Mouse (Mus musculus) cerebellum, adult 18-20 months (tissue): ENCODE measurements around the gene Bloc1s5.
"Not testable (repeated sequence)": the region's sequence is repeated elsewhere in the genome, so short reads cannot be mapped to it uniquely, and the experiment has no call there.

Experiments used
- DNase-seq, 2 experiments: peaks; one replicate each; pipeline ENCODE4 v3.0.0; 2021

The Bloc1s5 gene

GRCm38 (mm10) chr13:38634800-38635269, at the start of gene Bloc1s5:
Bloc1s5 (minus strand) TSS chr13:38635109.
- DNase-seq = peak; percentile 95 to 97

DNA sequence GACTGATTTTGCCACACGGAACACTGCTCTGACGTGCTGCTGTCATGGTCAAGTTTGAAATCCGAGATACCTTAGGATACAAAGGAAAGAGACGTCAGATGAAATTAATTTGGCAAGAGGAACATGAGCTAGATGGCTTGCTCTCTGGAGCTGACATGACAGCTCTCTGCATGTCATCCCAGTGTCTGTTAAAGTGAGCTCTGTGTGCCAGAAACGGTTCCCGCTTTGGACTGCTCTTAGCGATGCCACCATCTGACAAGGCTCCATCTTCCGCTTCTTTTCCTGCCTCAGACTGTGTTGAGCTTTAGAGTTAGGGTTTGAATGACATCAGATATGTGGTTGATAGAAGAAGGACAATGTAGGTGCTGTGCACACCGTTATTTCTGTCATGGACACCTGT, 37.4 kb upstream of the Bloc1s5 start:
- DNase-seq = no peak

DNA sequence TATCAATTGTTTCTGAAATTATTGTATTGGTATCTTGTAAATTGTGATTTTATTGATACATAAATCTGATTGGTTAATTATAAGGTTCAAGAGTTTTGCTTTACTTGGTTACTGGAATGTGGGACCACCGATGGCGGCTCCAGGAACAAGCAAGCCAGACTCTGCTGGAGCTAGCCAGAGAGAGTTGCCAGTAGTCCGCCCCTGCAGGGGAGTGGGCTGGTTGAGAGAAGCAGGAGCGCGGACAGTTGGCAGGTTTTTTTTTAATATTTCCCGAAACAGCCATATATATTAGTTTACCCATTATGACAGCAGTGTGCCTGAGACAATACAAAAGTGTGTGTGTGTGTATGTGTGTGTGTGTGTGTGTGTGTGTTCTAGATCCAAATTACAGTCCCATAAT, 36.5 kb upstream of the Bloc1s5 start:
- not testable (repeated sequence) for DNase-seq

DNA sequence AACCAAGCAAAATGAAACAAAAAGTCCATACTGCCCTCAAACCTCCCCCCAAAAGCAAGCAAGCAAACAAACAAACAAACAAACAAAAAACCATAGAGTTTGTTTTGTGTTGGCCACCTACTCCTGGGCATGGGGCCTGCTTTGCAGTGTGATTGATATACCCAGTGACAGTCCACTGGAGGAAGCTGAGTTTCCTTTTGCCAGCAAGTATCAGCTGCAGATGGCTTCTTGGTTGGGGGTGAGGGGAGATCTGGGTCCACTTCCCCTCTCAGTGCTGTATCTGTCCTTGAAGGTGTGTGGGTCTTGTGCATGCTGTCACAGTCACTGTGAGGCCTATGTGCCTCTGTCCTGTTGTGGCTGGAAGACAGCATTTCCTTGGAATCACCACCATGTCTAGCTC, 35.1 kb upstream of the Bloc1s5 start:
- no peak for DNase-seq

- no peak for DNase-seq
Measured at GRCm38 (mm10) chr13:38668514-38668913, 33.6 kb upstream of the Bloc1s5 start.

DNA sequence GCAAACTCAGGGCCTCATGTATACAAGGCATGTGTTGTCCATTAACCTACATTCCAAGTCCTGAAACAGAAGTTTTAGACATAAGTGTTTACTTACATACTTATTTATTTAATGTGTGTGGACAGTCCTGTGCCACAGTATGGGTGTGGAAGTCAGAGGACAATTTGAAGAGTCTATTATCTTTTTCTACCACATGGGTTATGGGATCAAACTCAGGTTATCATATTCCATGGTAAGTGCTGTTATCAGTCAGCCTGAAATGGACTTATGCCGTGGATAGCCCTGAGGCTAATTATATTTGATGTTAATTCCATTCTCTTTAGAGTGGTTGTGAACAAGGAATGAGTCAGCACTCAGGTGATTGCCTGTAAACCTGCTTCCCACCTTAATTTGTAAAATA, 29.8 kb upstream of the Bloc1s5 start:
- DNase-seq = no peak

- no peak for DNase-seq
Measured at GRCm38 (mm10) chr13:38659524-38660136, 24.7 kb upstream of the Bloc1s5 start.

- peak; percentile 94 to 97 for DNase-seq
Measured at GRCm38 (mm10) chr13:38658528-38659280, 23.8 kb upstream of the Bloc1s5 start, which contains the start of gene Eef1e1. Eef1e1 (minus strand) TSS chr13:38659058.

DNA sequence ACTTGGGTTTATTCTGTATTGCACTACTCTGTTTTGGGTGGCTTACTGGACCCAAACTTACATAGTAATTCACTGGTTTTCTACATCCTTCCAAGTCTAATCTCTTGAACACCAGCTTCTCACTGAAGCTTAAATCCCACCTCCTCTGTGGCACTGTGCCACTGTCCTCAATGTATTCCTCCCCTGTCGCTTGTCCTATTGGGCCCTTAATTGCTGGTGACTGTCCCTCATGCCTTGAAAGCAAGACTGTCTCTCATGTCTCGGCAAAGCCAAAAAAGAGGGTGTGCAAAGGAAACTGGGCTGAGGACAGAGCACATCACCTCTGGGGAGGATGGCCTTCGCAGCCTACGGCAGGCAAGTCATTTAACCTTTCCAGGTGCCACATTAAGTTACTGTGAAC, 23.0 kb upstream of the Bloc1s5 start:
- DNase-seq = no peak

DNA sequence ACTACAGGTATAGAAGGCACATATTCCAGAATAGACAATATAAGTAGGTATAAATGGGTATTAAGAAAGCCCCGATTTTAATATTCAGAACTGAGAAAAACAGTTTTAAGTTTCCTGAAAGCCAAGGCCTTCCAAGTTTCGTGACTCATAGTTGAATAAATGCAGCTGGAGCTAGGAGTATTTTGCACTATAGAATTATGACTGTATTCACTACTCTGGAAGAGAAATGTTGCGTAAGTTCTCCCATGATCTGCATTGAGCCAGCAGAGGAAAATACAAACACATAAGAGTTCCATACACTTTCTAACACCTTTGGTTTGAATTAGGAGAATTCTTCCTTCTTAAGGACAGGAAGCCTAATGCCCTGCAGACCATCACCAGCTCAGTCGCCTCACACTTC, 15.4 kb upstream of the Bloc1s5 start:
- no peak for DNase-seq

- DNase-seq = no peak
Measured at GRCm38 (mm10) chr13:38649069-38649468, 14.2 kb upstream of the Bloc1s5 start.

DNA sequence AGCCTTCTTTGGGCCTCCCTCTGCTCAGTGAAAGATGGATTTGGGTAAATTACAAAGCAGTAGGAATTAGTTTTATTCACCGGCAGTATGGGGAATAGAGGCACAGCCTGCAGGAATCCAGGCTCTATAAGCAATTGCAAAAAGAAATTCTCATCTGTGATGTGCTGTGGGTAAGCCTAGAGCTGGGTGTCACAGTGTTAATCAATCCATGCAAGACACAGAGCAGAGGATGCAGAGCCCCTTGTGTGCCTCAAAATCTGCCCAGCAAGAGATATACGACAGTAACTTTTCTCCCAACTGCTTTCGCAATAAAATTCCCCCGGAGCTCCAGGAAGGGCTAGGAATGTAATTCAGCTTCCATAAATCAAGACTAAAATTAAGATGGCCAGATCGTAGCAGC, 6.5 kb upstream of the Bloc1s5 start:
- no peak for DNase-seq

GRCm38 (mm10) chr13:38640961-38641360, 6.1 kb upstream of the Bloc1s5 start:
- DNase-seq = no peak

GRCm38 (mm10) chr13:38638694-38639093, 3.8 kb upstream of the Bloc1s5 start:
- DNase-seq = no peak

- DNase-seq = peak; percentile 32 to 43
Measured at GRCm38 (mm10) chr13:38634256-38634799, 581 bp downstream of the Bloc1s5 start.

DNA sequence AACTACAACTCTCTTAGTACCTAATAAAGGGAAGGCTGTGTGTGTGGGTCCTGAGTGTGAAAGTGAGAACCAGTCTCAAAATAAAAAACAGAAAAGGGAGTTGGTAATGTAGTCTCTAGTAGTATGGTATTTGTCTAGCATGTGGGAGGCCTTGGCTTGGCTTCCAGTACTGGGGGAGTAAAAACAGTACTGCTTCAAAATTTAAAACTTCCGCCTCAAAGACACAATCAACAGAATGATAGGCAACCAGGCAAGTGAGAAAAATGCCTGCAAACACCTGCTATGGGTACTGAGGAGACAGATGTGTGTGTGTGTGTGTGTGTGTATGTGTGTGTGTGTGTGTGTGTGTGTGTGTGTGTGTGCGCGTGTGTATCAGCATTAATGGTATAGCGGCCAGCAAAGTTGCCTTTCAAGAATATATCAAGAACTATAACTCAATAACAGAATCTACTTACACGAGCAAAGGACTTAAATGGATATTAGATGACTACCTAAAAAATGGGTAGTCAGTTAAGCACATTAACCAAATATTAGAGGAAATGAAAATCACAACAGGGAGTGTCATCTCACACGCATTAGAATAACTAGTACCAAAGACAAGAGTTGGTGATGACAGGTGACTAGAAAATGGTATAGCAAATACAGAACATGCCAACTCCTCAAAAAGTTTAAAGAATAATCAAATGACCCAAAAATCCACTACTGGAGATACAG, 1.5 kb downstream of the Bloc1s5 start:
- DNase-seq = no peak

DNA sequence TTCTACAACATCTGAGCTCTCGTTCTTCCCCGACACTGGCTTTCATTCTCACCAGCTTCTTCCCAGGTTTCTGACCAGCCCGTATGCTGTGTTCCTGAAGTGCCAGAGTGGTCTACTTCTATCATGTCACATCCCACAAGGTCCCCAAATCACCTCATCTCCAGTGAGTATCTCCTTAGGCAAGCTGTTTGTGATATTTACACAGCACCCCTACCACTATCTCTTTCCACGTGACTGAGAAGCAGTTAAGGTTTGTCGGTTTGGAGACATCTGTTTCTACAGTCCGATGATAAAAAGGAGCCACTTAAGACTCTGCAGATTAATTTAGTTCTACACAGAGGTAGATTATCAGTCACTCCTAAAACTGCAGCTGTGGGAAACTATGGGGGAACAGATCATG, 2.4 kb downstream of the Bloc1s5 start:
- DNase-seq = no peak

GRCm38 (mm10) chr13:38626229-38626525, 8.7 kb downstream of the Bloc1s5 start:
- no peak for DNase-seq

DNA sequence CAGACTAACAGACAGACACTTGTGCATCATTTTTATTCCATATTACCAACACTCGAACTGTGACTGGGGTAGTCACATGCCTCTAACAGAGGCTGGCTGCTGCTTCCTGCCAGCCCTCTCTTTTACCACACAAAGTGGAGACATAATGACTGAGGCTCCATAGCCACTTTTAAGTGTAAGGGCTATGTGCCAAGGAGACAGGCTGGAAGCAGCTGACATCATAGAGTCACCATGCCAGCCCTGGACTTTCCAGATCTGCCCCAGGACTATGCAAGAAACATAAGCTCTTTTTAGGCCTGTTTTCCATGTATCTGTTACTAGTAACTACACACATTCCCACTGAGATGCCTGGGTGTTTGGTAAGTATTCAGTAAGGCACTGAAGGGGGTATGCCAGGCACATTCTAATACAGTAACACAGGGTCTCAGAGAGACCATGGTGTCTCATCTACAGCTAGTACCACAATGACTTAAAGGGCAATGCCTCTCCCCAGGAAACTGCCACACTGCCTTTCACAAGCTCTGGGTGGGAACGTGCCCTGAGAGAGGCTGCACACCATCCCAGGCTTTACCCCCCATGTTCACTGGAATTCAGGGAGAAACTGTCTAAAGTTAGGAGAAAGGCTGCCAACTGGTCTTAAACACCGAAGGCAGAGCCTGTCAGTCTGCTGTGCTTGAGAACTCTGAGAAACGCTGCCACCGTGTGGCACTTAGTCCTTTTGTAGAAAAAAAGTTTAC, 9.2 kb downstream of the Bloc1s5 start:
- no peak for DNase-seq

- no peak for DNase-seq
Measured at GRCm38 (mm10) chr13:38624292-38624902, 10.5 kb downstream of the Bloc1s5 start.

GRCm38 (mm10) chr13:38623296-38623695, 11.6 kb downstream of the Bloc1s5 start:
- no peak for DNase-seq

GRCm38 (mm10) chr13:38618001-38618630, 16.8 kb downstream of the Bloc1s5 start:
- DNase-seq = not testable (repeated sequence)
